Mouse (Mus musculus): ENCODE results near the gene Tril.

GRCm38 (mm10) chr6:53795078-53795477, 25.6 kb downstream of the Tril start:
- no peak for TF ChIP-seq CTCF (IDR thresholded peaks at IDR 0.05)
- TF ChIP-seq EP300 (IDR thresholded peaks at IDR 0.05): no peak
